Mouse (Mus musculus): ENCODE results near the gene Ess2.

The Ess2 gene

GRCm38 (mm10) chr16:17858592-17858991, 52.6 kb downstream of the Ess2 start:
- no peak for DNase-seq (ENCODE audit: low read depth in 1 of 2, low spot score in 2 of 2)

- DNase-seq (ENCODE audit: low read depth in 1 of 2, low spot score in 2 of 2) = no peak
These were observed 54.0 kb downstream of the Ess2 start for GRCm38 (mm10) chr16:17857157-17857556.

GRCm38 (mm10) chr16:17853263-17853662, 57.9 kb downstream of the Ess2 start:
- no peak for DNase-seq (ENCODE audit: low read depth in 1 of 2, low spot score in 2 of 2)

GRCm38 (mm10) chr16:17851860-17852259, 59.3 kb downstream of the Ess2 start:
- no peak for DNase-seq (ENCODE audit: low read depth in 1 of 2, low spot score in 2 of 2)

- DNase-seq (ENCODE audit: low read depth in 1 of 2, low spot score in 2 of 2) = no peak
These were observed 59.8 kb downstream of the Ess2 start for GRCm38 (mm10) chr16:17851331-17851730.

Data from monocyte, adult 2 months (primary cell).